Mouse (Mus musculus) liver, embryonic 12.5 days (tissue): ENCODE results near the gene Npsr1. TPM values are rescaled to one million over a fixed set of nuclear protein-coding genes. Genes with fewer than 3 reads are reported as not detected.

Source experiments
- ATAC-seq: fragments of 200-750 bp; cut with Nextera tagmentation; 2 replicates; pipeline ENCODE4 v1.8.0; 2017; ENCODE audit warnings: moderate number of reproducible peaks, mild to moderate bottlenecking, moderate library complexity
- H3K27ac ChIP-seq: fragments of 300-500 bp; sonication (generic); 2 replicates; pipeline ENCODE4 v1.5.1; 2016; ENCODE audit warnings: mild to moderate bottlenecking
- H3K27me3 ChIP-seq: fragments of 300-500 bp; sonication (generic); replicated peaks from 2 replicates; pipeline ENCODE4 v1.6.1; 2016; ENCODE audit warnings: mild to moderate bottlenecking, moderate library complexity
- H3K36me3 ChIP-seq: fragments of 300-500 bp; sonication (generic); 2 replicates; pipeline ENCODE4 v1.6.1; 2016; ENCODE audit warnings: mild to moderate bottlenecking, moderate library complexity
- H3K4me1 ChIP-seq: fragments of 300-500 bp; sonication (generic); 2 replicates; pipeline ENCODE4 v1.6.1; 2016
- H3K4me2 ChIP-seq: fragments of 300-500 bp; sonication (generic); 2 replicates; pipeline ENCODE4 v1.6.1; 2016; ENCODE audit warnings: mild to moderate bottlenecking, moderate library complexity
- H3K4me3 ChIP-seq: fragments of 300-500 bp; sonication (generic); 2 replicates; pipeline ENCODE4 v1.5.1; 2016; ENCODE audit warnings: mild to moderate bottlenecking, moderate library complexity
- H3K9ac ChIP-seq: fragments of 300-500 bp; sonication (generic); 2 replicates; pipeline ENCODE4 v1.6.1; 2016; ENCODE audit warnings: mild to moderate bottlenecking, moderate library complexity
- H3K9me3 ChIP-seq: fragments of 300-500 bp; sonication (generic); replicated peaks from 2 replicates; pipeline ENCODE4 v1.6.1; 2016; ENCODE audit warnings: mild to moderate bottlenecking, moderate library complexity
- WGBS: fragments of 180-500 bp; shearing (Covaris S2); methylation state at CpG from one replicate; pipeline ENCODE4 v1.1.7; 2016; ENCODE audit not compliant: insufficient replicate concordance; 5-methylcytosine and 5-hydroxymethylcytosine counted together
- polyA plus RNA-seq: library from polyadenylated mRNA; unstranded; fragments of >200 nt; fragmentation: Nextera tagmentation; extraction: Ambion mirVana; gene quantifications from 2 replicates; pipeline ENCODE4 v1.2.1, GENCODE M21; 2016

The Npsr1 gene
- polyA plus RNA-seq, 1 experiment from 2014 or later: not detected

DNA sequence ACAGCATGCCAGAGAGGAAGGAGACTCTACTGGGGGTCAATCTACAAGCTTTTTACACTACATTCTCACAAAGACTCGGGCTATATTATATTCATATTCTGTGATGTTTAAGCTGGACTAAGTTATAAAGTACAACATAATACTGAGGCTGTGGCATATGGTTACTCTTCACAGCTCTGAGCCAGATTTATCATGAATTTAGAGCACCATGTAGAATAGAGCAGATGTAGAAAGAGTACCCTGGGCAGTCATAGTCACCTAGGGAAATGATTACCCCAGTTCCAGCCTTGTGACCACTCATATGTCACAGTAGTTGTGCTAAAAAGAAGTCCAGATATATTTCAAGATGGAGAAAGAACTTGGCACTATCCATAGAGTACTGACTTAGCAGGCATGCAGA, 70.7 kb downstream of the Npsr1 start:
- ATAC-seq: no peak
- no peak overlapping the region for H3K4me2 ChIP-seq
- H3K27ac ChIP-seq: no peak overlapping the region
- no peak overlapping the region for H3K9ac ChIP-seq
- no peaks in the 10 kb centered on the region for H3K27me3 ChIP-seq
- H3K36me3 ChIP-seq: no peaks in the 10 kb centered on the region
- no peaks in the 10 kb centered on the region for H3K4me1 ChIP-seq
- 43% methylated on average over 1 of the region's 1 CpGs for WGBS
- no peak overlapping the region for H3K4me3 ChIP-seq
- no peaks in the 10 kb centered on the region for H3K9me3 ChIP-seq

GRCm38 (mm10) chr9:24170728-24171127, 72.9 kb downstream of the Npsr1 start:
- no peak for ATAC-seq
- WGBS: 57% methylated on average over 1 of the region's 1 CpGs
- Histone ChIP-seq H3K27ac (no peak overlapping the region), H3K4me3 (no peak overlapping the region), H3K4me1 (no peaks in the 10 kb centered on the region), H3K4me2 (no peak overlapping the region), H3K9me3 (no peaks in the 10 kb centered on the region), H3K27me3 (no peaks in the 10 kb centered on the region), H3K36me3 (no peaks in the 10 kb centered on the region), H3K9ac (no peak overlapping the region)

DNA sequence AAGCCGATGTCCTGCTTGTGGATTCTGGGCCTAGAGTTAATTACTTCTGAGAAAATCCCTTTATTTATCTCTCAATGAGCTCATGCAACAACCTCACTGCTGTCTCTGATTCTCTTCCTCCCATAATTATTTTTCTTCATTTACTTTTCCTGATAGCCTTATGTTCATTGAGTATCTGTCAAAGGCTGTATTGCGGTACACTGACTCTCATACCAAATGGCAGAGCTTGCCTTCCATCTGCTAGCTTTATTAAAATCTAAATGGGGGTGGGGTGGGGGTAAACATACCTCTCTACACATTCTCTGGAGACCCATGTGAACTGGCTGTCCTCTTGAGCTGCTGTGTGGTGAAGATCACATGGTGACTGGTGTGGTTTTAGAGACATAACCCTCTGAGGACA, 80.9 kb downstream of the Npsr1 start:
- Histone ChIP-seq H3K4me3 (no peak overlapping the region), H3K4me1 (no peaks in the 10 kb centered on the region), H3K9ac (no peak overlapping the region), H3K27me3 (no peaks in the 10 kb centered on the region), H3K9me3 (no peaks in the 10 kb centered on the region), H3K36me3 (no peaks in the 10 kb centered on the region), H3K4me2 (no peak overlapping the region), H3K27ac (no peak overlapping the region)
- WGBS: 75% methylated on average over 2 of the region's 2 CpGs
- no peak for ATAC-seq

DNA sequence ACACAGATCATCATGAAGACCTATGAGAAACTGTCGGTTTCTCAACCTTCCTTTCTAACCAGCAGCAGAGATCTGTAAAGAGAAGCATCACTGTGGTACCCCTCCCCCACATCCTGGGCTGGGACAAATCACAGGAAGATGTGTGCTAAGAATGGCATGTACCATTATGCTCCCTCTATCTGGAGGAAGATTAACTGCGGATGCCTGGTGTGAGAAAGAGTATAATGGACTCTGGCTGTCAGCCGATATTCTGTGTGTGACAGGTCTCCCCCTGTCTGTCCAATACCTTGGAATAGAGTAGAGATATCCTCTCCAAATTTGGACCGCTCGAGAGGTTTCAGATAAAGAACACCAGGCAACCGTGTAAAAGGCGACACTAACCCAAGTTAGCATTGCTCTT, 83.1 kb downstream of the Npsr1 start:
- H3K9ac ChIP-seq: no peak overlapping the region
- H3K9me3 ChIP-seq: no peaks in the 10 kb centered on the region
- no peak overlapping the region for H3K4me3 ChIP-seq
- H3K36me3 ChIP-seq: no peaks in the 10 kb centered on the region
- H3K4me1 ChIP-seq: no peaks in the 10 kb centered on the region
- no peak for ATAC-seq
- no peak overlapping the region for H3K4me2 ChIP-seq
- H3K27ac ChIP-seq: no peak overlapping the region
- 57% methylated on average over 7 of the region's 7 CpGs for WGBS
- no peaks in the 10 kb centered on the region for H3K27me3 ChIP-seq

GRCm38 (mm10) chr9:24186289-24186688, 88.5 kb downstream of the Npsr1 start:
- Histone ChIP-seq H3K36me3 (no peaks in the 10 kb centered on the region), H3K9me3 (no peaks in the 10 kb centered on the region), H3K4me2 (no peak overlapping the region), H3K27ac (no peak overlapping the region), H3K4me3 (no peak overlapping the region), H3K9ac (no peak overlapping the region), H3K4me1 (no peaks in the 10 kb centered on the region), H3K27me3 (no peaks in the 10 kb centered on the region)
- WGBS: 67% methylated on average over 5 of the region's 5 CpGs
- ATAC-seq: no peak

DNA sequence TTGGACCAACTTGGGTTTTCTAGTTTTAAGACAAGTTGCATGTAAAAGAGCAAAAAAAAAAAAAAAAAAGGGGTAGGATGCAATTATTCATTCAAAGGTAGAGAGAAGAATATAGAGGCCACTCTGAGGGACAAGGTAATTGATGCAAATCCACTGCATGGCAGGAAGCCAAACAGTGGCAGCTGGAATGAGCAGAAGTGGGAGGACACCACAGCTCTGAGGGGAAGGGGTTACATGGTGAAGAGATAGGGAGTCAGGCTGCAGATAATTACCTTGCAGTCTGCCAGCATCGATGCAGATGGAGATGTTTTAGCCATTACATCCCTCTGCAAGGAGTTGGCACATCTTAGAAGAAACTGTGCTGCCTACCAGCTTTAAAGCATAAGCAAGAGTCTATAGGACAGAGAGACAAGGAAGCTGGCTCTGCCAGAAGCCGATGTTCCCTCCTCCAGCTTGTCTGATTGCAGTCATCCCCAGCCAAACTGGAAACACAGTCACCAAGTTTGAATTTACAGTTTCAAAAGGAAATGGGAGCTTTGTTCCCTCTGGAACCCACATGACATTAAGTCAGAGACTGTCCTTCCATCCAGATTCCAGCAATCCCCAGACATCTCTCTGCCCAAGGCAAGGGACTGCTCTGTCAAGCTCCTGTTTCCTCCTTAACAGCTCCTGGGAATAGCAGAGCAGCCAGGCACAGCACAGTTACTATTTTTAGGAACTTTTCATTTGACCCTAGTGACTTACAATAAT, 91.9 kb downstream of the Npsr1 start:
- no peaks in the 10 kb centered on the region for H3K27me3 ChIP-seq
- H3K4me3 ChIP-seq: no peak overlapping the region
- no peak for ATAC-seq
- no peak overlapping the region for H3K4me2 ChIP-seq
- no peaks in the 10 kb centered on the region for H3K9me3 ChIP-seq
- H3K9ac ChIP-seq: no peak overlapping the region
- 29% methylated on average over 2 of the region's 2 CpGs for WGBS
- no peaks in the 10 kb centered on the region for H3K4me1 ChIP-seq
- H3K36me3 ChIP-seq: no peaks in the 10 kb centered on the region
- no peak overlapping the region for H3K27ac ChIP-seq

DNA sequence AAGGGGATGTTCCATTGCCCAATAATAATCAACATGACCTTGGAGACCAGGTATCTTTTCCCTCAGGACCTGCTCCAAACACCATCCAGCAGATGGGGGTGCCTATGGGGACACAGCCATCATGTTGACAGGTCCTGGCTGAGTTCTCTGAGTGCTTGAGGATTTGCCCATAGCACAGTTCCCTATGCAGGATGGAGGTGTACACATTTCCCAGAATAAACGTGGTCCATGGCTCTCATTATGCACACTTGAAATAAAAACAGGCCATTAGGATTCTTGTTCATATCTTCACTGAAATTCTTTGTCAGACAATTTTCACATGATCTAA, 92.4 kb downstream of the Npsr1 start:
- no peaks in the 10 kb centered on the region for H3K27me3 ChIP-seq
- H3K9ac ChIP-seq: no peak overlapping the region
- no peaks in the 10 kb centered on the region for H3K4me1 ChIP-seq
- WGBS: 36% methylated on average over 1 of the region's 1 CpGs
- no peaks in the 10 kb centered on the region for H3K9me3 ChIP-seq
- H3K36me3 ChIP-seq: no peaks in the 10 kb centered on the region
- H3K4me3 ChIP-seq: no peak overlapping the region
- no peak overlapping the region for H3K4me2 ChIP-seq
- no peak for ATAC-seq
- H3K27ac ChIP-seq: no peak overlapping the region

DNA sequence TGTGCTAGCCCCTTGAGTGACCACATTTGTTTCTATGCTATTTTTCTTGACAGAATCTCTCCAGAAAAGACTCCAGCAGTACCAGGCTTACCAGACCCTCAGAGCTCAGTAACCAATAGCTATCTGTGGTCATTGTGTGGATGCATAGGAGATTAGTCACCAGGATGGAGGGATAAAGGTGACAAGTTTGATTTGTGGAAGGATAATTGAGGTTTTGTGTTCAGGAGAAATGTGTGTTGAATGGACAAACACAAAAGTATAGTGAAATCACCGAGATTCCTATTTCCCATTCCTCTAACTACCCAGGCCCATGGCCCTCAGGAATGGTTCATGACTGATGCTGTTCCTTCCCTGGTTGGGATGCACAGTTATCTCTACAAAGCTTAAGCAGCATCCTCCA, 100.5 kb downstream of the Npsr1 start:
- no peak overlapping the region for H3K9ac ChIP-seq
- no peaks in the 10 kb centered on the region for H3K9me3 ChIP-seq
- no peaks in the 10 kb centered on the region for H3K36me3 ChIP-seq
- H3K27me3 ChIP-seq: no peaks in the 10 kb centered on the region
- H3K4me3 ChIP-seq: no peak overlapping the region
- no peaks in the 10 kb centered on the region for H3K4me1 ChIP-seq
- H3K4me2 ChIP-seq: no peak overlapping the region
- H3K27ac ChIP-seq: no peak overlapping the region
- no peak for ATAC-seq
- WGBS: 56% methylated on average over 1 of the region's 1 CpGs

DNA sequence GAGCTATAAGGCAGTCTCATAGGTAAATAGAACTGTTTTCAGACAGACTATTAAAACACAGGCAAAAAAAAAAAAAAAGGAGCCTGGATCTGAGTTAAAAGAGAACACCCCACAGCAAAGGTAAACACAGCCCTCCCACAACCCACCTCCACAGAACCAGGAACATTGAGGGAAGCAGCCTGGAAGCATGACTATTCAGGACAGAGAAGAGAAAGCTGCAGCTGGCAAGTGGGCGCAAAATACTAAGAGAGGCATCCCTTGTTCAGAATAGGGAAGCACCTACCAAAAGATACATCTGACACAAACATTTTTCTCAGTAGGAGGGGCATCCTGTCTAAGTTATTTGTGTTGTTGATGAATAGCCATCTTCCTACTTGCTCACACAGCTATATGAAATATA, 113.8 kb downstream of the Npsr1 start:
- H3K9ac ChIP-seq: no peak overlapping the region
- ATAC-seq: no peak
- no peaks in the 10 kb centered on the region for H3K27me3 ChIP-seq
- WGBS: 82% methylated on average over 1 of the region's 1 CpGs
- no peak overlapping the region for H3K4me3 ChIP-seq
- H3K36me3 ChIP-seq: no peaks in the 10 kb centered on the region
- H3K4me1 ChIP-seq: no peaks in the 10 kb centered on the region
- no peak overlapping the region for H3K4me2 ChIP-seq
- H3K9me3 ChIP-seq: no peaks in the 10 kb centered on the region
- no peak overlapping the region for H3K27ac ChIP-seq

GRCm38 (mm10) chr9:24217721-24218120, 119.9 kb downstream of the Npsr1 start:
- 13% methylated on average over 1 of the region's 1 CpGs for WGBS
- Histone ChIP-seq H3K4me3 (no peak overlapping the region), H3K36me3 (no peaks in the 10 kb centered on the region), H3K27ac (no peak overlapping the region), H3K9me3 (no peaks in the 10 kb centered on the region), H3K4me2 (no peak overlapping the region), H3K27me3 (no peaks in the 10 kb centered on the region), H3K4me1 (no peaks in the 10 kb centered on the region), H3K9ac (no peak overlapping the region)
- ATAC-seq: no peak

DNA sequence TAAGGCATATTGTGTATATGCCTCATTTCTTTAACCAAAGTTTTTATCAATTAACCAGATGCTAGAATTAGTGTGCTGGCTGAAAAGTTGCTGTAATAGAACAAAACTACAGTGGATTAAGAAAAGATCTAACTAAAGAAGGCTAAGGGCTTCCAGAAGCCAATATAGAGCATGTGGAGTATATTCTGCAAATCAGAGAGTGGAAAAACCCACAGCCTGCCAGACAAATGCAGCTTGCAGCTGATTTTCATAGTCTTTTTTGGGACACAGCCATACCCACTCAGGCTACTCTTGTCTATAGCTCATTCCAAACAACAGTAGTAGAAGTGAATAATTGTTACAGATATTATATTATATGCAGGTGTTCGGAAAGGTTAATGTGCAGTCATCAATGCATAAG, 138.7 kb downstream of the Npsr1 start:
- H3K36me3 ChIP-seq: no peaks in the 10 kb centered on the region
- 59% methylated on average over 1 of the region's 1 CpGs for WGBS
- H3K27ac ChIP-seq: no peak overlapping the region
- no peak overlapping the region for H3K4me2 ChIP-seq
- no peaks in the 10 kb centered on the region for H3K27me3 ChIP-seq
- H3K4me3 ChIP-seq: no peak overlapping the region
- H3K4me1 ChIP-seq: no peaks in the 10 kb centered on the region
- ATAC-seq: no peak
- no peaks in the 10 kb centered on the region for H3K9me3 ChIP-seq
- no peak overlapping the region for H3K9ac ChIP-seq

- H3K4me3 ChIP-seq: no peak overlapping the region
- H3K9me3 ChIP-seq: no peaks in the 10 kb centered on the region
- no peaks in the 10 kb centered on the region for H3K27me3 ChIP-seq
- no peak for ATAC-seq
- no peaks in the 10 kb centered on the region for H3K4me1 ChIP-seq
- H3K36me3 ChIP-seq: no peaks in the 10 kb centered on the region
- H3K9ac ChIP-seq: no peak overlapping the region
- no peak overlapping the region for H3K4me2 ChIP-seq
- H3K27ac ChIP-seq: no peak overlapping the region
These were observed 149.8 kb downstream of the Npsr1 start for GRCm38 (mm10) chr9:24247557-24247956.

GRCm38 (mm10) chr9:24254236-24254635, 156.4 kb downstream of the Npsr1 start:
- Histone ChIP-seq H3K4me2 (no peak overlapping the region), H3K9ac (no peak overlapping the region), H3K4me3 (no peak overlapping the region), H3K4me1 (no peaks in the 10 kb centered on the region), H3K27ac (no peak overlapping the region), H3K36me3 (no peaks in the 10 kb centered on the region), H3K27me3 (no peaks in the 10 kb centered on the region), H3K9me3 (no peaks in the 10 kb centered on the region)
- WGBS: 53% methylated on average over 8 of the region's 8 CpGs
- ATAC-seq: no peak
